Mouse (Mus musculus): ENCODE data around the gene Ndufs1. TPM values are rescaled to one million over a fixed set of nuclear protein-coding genes. Genes with fewer than 3 reads are reported as not detected.

Gene Ndufs1
- polyA plus RNA-seq, 1 experiment: 19.9 TPM

GRCm38 (mm10) chr1:63112151-63112864 is 64.3 kb downstream of the Ndufs1 start:
- H3K27me3 ChIP-seq (ENCODE audit: control insufficient read depth, insufficient read depth, low read length): no peaks in the 10 kb centered on the region
- H3K4me1 ChIP-seq (ENCODE audit: control insufficient read depth, insufficient read depth, insufficient read length, low read length): peaks cover 6% of the 10 kb centered on the region; the same call in 1 of the 2 replicates
- WGBS: 27% methylated on average over 8 of the region's 8 CpGs
- H3K4me3 ChIP-seq (ENCODE audit: low read depth, low read length): peak overlapping the region; percentile 90
- H3K36me3 ChIP-seq (ENCODE audit: control insufficient read depth, insufficient read depth, low read length): 0 out of 2 replicates have a peak, but pooled peaks cover 1% of the 10 kb centered on the region
- H3K27ac ChIP-seq (ENCODE audit: insufficient read depth, low read depth, low read length): peak overlapping the region; percentile 84
- TF ChIP-seq POLR2A (IDR thresholded peaks at IDR 0.05; ENCODE audit: low read depth, low read length) (no peak), CTCF (IDR thresholded peaks at IDR 0.05; ENCODE audit: extremely low read depth, insufficient read length, insufficient replicate concordance, low read depth, low read length) (no peak)

- TF ChIP-seq POLR2A (IDR thresholded peaks at IDR 0.05; ENCODE audit: low read depth, low read length) (no peak), CTCF (IDR thresholded peaks at IDR 0.05; ENCODE audit: extremely low read depth, insufficient read length, insufficient replicate concordance, low read depth, low read length) (peak; percentile 56; the same call in 1 of the 2 replicates)
- H3K4me1 ChIP-seq (ENCODE audit: control insufficient read depth, insufficient read depth, insufficient read length, low read length): peaks cover 4% of the 10 kb centered on the region; the same call in 1 of the 2 replicates
- no peak overlapping the region for H3K4me3 ChIP-seq (ENCODE audit: low read depth, low read length)
- 54% methylated on average over 7 of the region's 7 CpGs for WGBS
- H3K36me3 ChIP-seq (ENCODE audit: control insufficient read depth, insufficient read depth, low read length): 0 out of 2 replicates have a peak, but pooled peaks cover 4% of the 10 kb centered on the region
- no peak overlapping the region for H3K27ac ChIP-seq (ENCODE audit: insufficient read depth, low read depth, low read length)
- H3K27me3 ChIP-seq (ENCODE audit: control insufficient read depth, insufficient read depth, low read length): no peaks in the 10 kb centered on the region
Observed at GRCm38 (mm10) chr1:63110536-63111285, 65.9 kb downstream of the Ndufs1 start.

GRCm38 (mm10) chr1:63107614-63108327 is 68.9 kb downstream of the Ndufs1 start:
- WGBS: 48% methylated on average over 6 of the region's 6 CpGs
- H3K36me3 ChIP-seq (ENCODE audit: control insufficient read depth, insufficient read depth, low read length): peaks cover 17% of the 10 kb centered on the region
- H3K4me1 ChIP-seq (ENCODE audit: control insufficient read depth, insufficient read depth, insufficient read length, low read length): peaks cover 4% of the 10 kb centered on the region; the same call in 1 of the 2 replicates
- no peak overlapping the region for H3K27ac ChIP-seq (ENCODE audit: insufficient read depth, low read depth, low read length)
- no peak overlapping the region for H3K4me3 ChIP-seq (ENCODE audit: low read depth, low read length)
- no peaks in the 10 kb centered on the region for H3K27me3 ChIP-seq (ENCODE audit: control insufficient read depth, insufficient read depth, low read length)
- no peak for TF ChIP-seq CTCF (IDR thresholded peaks at IDR 0.05; ENCODE audit: extremely low read depth, insufficient read length, insufficient replicate concordance, low read depth, low read length)
- no peak for TF ChIP-seq POLR2A (IDR thresholded peaks at IDR 0.05; ENCODE audit: low read depth, low read length)

- Histone ChIP-seq H3K27me3 (ENCODE audit: control insufficient read depth, insufficient read depth, low read length) (no peaks in the 10 kb centered on the region), H3K4me3 (ENCODE audit: low read depth, low read length) (no peak overlapping the region), H3K4me1 (ENCODE audit: control insufficient read depth, insufficient read depth, insufficient read length, low read length) (peaks cover 4% of the 10 kb centered on the region; the same call in 1 of the 2 replicates), H3K27ac (ENCODE audit: insufficient read depth, low read depth, low read length) (no peak overlapping the region), H3K36me3 (ENCODE audit: control insufficient read depth, insufficient read depth, low read length) (peaks cover 44% of the 10 kb centered on the region)
- WGBS: 86% methylated on average over 12 of the region's 12 CpGs
- TF ChIP-seq CTCF (IDR thresholded peaks at IDR 0.05; ENCODE audit: extremely low read depth, insufficient read length, insufficient replicate concordance, low read depth, low read length) (no peak), POLR2A (IDR thresholded peaks at IDR 0.05; ENCODE audit: low read depth, low read length) (no peak)
Observed at GRCm38 (mm10) chr1:63102758-63103451, 73.7 kb downstream of the Ndufs1 start.

- Histone ChIP-seq H3K36me3 (ENCODE audit: control insufficient read depth, insufficient read depth, low read length) (peaks cover 44% of the 10 kb centered on the region), H3K27ac (ENCODE audit: insufficient read depth, low read depth, low read length) (no peak overlapping the region), H3K27me3 (ENCODE audit: control insufficient read depth, insufficient read depth, low read length) (no peaks in the 10 kb centered on the region), H3K4me1 (ENCODE audit: control insufficient read depth, insufficient read depth, insufficient read length, low read length) (no peaks in the 10 kb centered on the region), H3K4me3 (ENCODE audit: low read depth, low read length) (no peak overlapping the region)
- 95% methylated on average over 8 of the region's 8 CpGs for WGBS
- no peak for TF ChIP-seq POLR2A (IDR thresholded peaks at IDR 0.05; ENCODE audit: low read depth, low read length)
Observed at GRCm38 (mm10) chr1:63100196-63100595, 76.4 kb downstream of the Ndufs1 start.

GRCm38 (mm10) chr1:63098831-63099230 is 77.8 kb downstream of the Ndufs1 start:
- Histone ChIP-seq H3K27me3 (ENCODE audit: control insufficient read depth, insufficient read depth, low read length) (no peaks in the 10 kb centered on the region), H3K4me1 (ENCODE audit: control insufficient read depth, insufficient read depth, insufficient read length, low read length) (no peaks in the 10 kb centered on the region), H3K4me3 (ENCODE audit: low read depth, low read length) (no peak overlapping the region), H3K36me3 (ENCODE audit: control insufficient read depth, insufficient read depth, low read length) (peaks cover 48% of the 10 kb centered on the region), H3K27ac (ENCODE audit: insufficient read depth, low read depth, low read length) (no peak overlapping the region)
- 74% methylated on average over 4 of the region's 4 CpGs for WGBS
- TF ChIP-seq POLR2A (IDR thresholded peaks at IDR 0.05; ENCODE audit: low read depth, low read length) (no peak), CTCF (IDR thresholded peaks at IDR 0.05; ENCODE audit: extremely low read depth, insufficient read length, insufficient replicate concordance, low read depth, low read length) (no peak)

Data from small intestine, adult 2 months (tissue).